Mouse (Mus musculus): ENCODE data around the gene Prg3. TPM values are rescaled to one million over a fixed set of nuclear protein-coding genes. Genes with fewer than 3 reads are reported as not detected.

The Prg3 gene
- total RNA-seq, 1 experiment: not detected

GRCm38 (mm10) chr2:85033121-85033520 lies 45.1 kb downstream of the Prg3 start:
- Histone ChIP-seq H3K36me3 (ENCODE audit: control insufficient read depth, insufficient read depth, low read length, poor library complexity, severe bottlenecking) (no peaks in the 10 kb centered on the region), H3K27ac (ENCODE audit: insufficient read depth, low read depth, low read length, poor library complexity, severe bottlenecking) (no peak overlapping the region), H3K4me1 (ENCODE audit: control insufficient read depth in 2 of 2, insufficient read depth in 2 of 2, low read length in 2 of 2, poor library complexity in 1 of 2) (0 out of 4 replicates have a peak, but pooled peaks cover 0 to 2% of the 10 kb centered on the region in 2 experiments), H3K9ac (ENCODE audit: insufficient read depth, low read depth, low read length, poor library complexity, severe bottlenecking) (no peak overlapping the region), H3K9me3 (ENCODE audit: control insufficient read depth, insufficient read depth, low read depth, low read length) (no peaks in the 10 kb centered on the region), H3K4me3 (ENCODE audit: insufficient read depth in 1 of 2, low read depth in 1 of 2, low read length in 2 of 2, poor library complexity in 1 of 2, severe bottlenecking in 1 of 2) (no peak overlapping the region)
- no peak for TF ChIP-seq MAFK (IDR thresholded peaks at IDR 0.05; ENCODE audit: insufficient read depth, low read depth, low read length)
- no peak for TF ChIP-seq ZNF384 (IDR thresholded peaks at IDR 0.05; ENCODE audit: low read depth, low read length)
- TF ChIP-seq CHD2 (IDR thresholded peaks at IDR 0.05; ENCODE audit: low read depth, low read length): no peak
- no peak for TF ChIP-seq ZC3H11A (IDR thresholded peaks at IDR 0.05; ENCODE audit: borderline replicate concordance, low read depth, low read length)
- TF ChIP-seq HCFC1 (IDR thresholded peaks at IDR 0.05; ENCODE audit: borderline replicate concordance, insufficient read depth, low read length): no peak
- no peak for DNase-seq (ENCODE audit: low read depth, low spot score)
- in situ Hi-C loops (cut with MboI; ENCODE audit: low sequenced_read_pairs in 2 of 2, unreplicated experiment in 2 of 2): no loop called here

DNA sequence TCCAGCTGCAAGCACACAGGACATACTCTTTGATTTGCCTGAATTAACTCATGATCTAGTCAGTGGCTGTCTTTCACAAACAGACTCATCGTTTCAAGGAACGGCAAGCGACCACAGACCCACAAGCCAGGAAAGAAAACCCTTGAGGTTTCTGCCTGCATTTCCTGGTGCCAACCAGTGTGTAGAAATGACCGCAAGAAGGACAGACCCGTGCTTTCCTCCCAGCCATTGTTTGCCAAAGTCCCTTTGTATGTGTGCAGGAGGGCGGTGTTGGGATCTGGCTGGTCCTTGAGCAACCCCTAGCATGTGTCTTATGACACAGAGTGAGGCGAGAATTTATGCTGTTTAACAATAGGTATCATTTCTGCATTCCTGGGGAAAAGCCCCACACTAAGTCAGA lies 46.2 kb downstream of the Prg3 start:
- H3K9me3 ChIP-seq (ENCODE audit: control insufficient read depth, insufficient read depth, low read depth, low read length): no peaks in the 10 kb centered on the region
- no peak overlapping the region for H3K27ac ChIP-seq (ENCODE audit: insufficient read depth, low read depth, low read length, poor library complexity, severe bottlenecking)

GRCm38 (mm10) chr2:85036507-85037046 lies 48.6 kb downstream of the Prg3 start:
- H3K4me3 ChIP-seq (ENCODE audit: insufficient read depth in 1 of 2, low read depth in 1 of 2, low read length in 2 of 2, poor library complexity in 1 of 2, severe bottlenecking in 1 of 2): peak overlapping the region; percentile 89 to 95
- peaks cover 23% of the 10 kb centered on the region for H3K36me3 ChIP-seq (ENCODE audit: control insufficient read depth, insufficient read depth, low read length, poor library complexity, severe bottlenecking)
- in situ Hi-C loops (cut with MboI; ENCODE audit: low sequenced_read_pairs in 2 of 2, unreplicated experiment in 2 of 2): no loop called here
- TF ChIP-seq ZC3H11A (IDR thresholded peaks at IDR 0.05; ENCODE audit: borderline replicate concordance, low read depth, low read length) (no peak), ZNF384 (IDR thresholded peaks at IDR 0.05; ENCODE audit: low read depth, low read length) (no peak), HCFC1 (IDR thresholded peaks at IDR 0.05; ENCODE audit: borderline replicate concordance, insufficient read depth, low read length) (no peak), MAFK (IDR thresholded peaks at IDR 0.05; ENCODE audit: insufficient read depth, low read depth, low read length) (no peak), CHD2 (IDR thresholded peaks at IDR 0.05; ENCODE audit: low read depth, low read length) (no peak)
- no peaks in the 10 kb centered on the region for H3K9me3 ChIP-seq (ENCODE audit: control insufficient read depth, insufficient read depth, low read depth, low read length)
- H3K9ac ChIP-seq (ENCODE audit: insufficient read depth, low read depth, low read length, poor library complexity, severe bottlenecking): peak overlapping the region; percentile 98
- peaks cover 3 to 6% of the 10 kb centered on the region in 2 experiments; a peak in 2 of 4 replicates for H3K4me1 ChIP-seq (ENCODE audit: control insufficient read depth in 2 of 2, insufficient read depth in 2 of 2, low read length in 2 of 2, poor library complexity in 1 of 2)
- no peak overlapping the region for H3K27ac ChIP-seq (ENCODE audit: insufficient read depth, low read depth, low read length, poor library complexity, severe bottlenecking)
- DNase-seq (ENCODE audit: low read depth, low spot score): no peak

More for the DNA sequence above, 46.2 kb downstream of the Prg3 start:
- Histone ChIP-seq H3K9ac (ENCODE audit: insufficient read depth, low read depth, low read length, poor library complexity, severe bottlenecking) (no peak overlapping the region), H3K4me1 (ENCODE audit: control insufficient read depth in 2 of 2, insufficient read depth in 2 of 2, low read length in 2 of 2, poor library complexity in 1 of 2) (peaks cover 3 to 6% of the 10 kb centered on the region in 2 experiments; a peak in 2 of 4 replicates), H3K36me3 (ENCODE audit: control insufficient read depth, insufficient read depth, low read length, poor library complexity, severe bottlenecking) (peaks cover under 1% of the 10 kb centered on the region; the same call in 1 of the 2 replicates), H3K4me3 (ENCODE audit: insufficient read depth in 1 of 2, low read depth in 1 of 2, low read length in 2 of 2, poor library complexity in 1 of 2, severe bottlenecking in 1 of 2) (no peak overlapping the region)
- in situ Hi-C loops (cut with MboI; ENCODE audit: low sequenced_read_pairs in 2 of 2, unreplicated experiment in 2 of 2): no loop called here
- DNase-seq (ENCODE audit: low read depth, low spot score): no peak
- TF ChIP-seq ZNF384 (IDR thresholded peaks at IDR 0.05; ENCODE audit: low read depth, low read length) (no peak), CHD2 (IDR thresholded peaks at IDR 0.05; ENCODE audit: low read depth, low read length) (no peak), ZC3H11A (IDR thresholded peaks at IDR 0.05; ENCODE audit: borderline replicate concordance, low read depth, low read length) (no peak), HCFC1 (IDR thresholded peaks at IDR 0.05; ENCODE audit: borderline replicate concordance, insufficient read depth, low read length) (no peak)

- Histone ChIP-seq H3K4me3 (ENCODE audit: insufficient read depth in 1 of 2, low read depth in 1 of 2, low read length in 2 of 2, poor library complexity in 1 of 2, severe bottlenecking in 1 of 2) (peak within 1 kb of the TSS; percentile 89 to 95), H3K4me1 (ENCODE audit: control insufficient read depth in 2 of 2, insufficient read depth in 2 of 2, low read length in 2 of 2, poor library complexity in 1 of 2) (peaks cover 3 to 6% of the 10 kb centered on the region in 2 experiments; a peak in 2 of 4 replicates), H3K36me3 (ENCODE audit: control insufficient read depth, insufficient read depth, low read length, poor library complexity, severe bottlenecking) (peaks cover 29% of the 10 kb centered on the region), H3K9me3 (ENCODE audit: control insufficient read depth, insufficient read depth, low read depth, low read length) (no peaks in the 10 kb centered on the region), H3K9ac (ENCODE audit: insufficient read depth, low read depth, low read length, poor library complexity, severe bottlenecking) (peak within 1 kb of the TSS; percentile 98), H3K27ac (ENCODE audit: insufficient read depth, low read depth, low read length, poor library complexity, severe bottlenecking) (peak within 1 kb of the TSS; percentile 66)
- TF ChIP-seq HCFC1 (IDR thresholded peaks at IDR 0.05; ENCODE audit: borderline replicate concordance, insufficient read depth, low read length) (peak; percentile 67), CHD2 (IDR thresholded peaks at IDR 0.05; ENCODE audit: low read depth, low read length) (no peak)
- DNase-seq (ENCODE audit: low read depth, low spot score): peak; percentile 85
- in situ Hi-C loops (cut with MboI; ENCODE audit: low sequenced_read_pairs in 2 of 2, unreplicated experiment in 2 of 2): no loop called here
Measured at GRCm38 (mm10) chr2:85037047-85038026, 49.3 kb downstream of the Prg3 start, which contains the start of the genes Ssrp1 and P2rx3. Gene Ssrp1 (plus strand): TSS chr2:85037234. Gene P2rx3 (minus strand): TSS chr2:85037462.

Data from ES-E14 (cell line).